Mouse (Mus musculus) liver, embryonic 13.5 days (tissue): ENCODE data around the gene Cnnm2. TPM values are rescaled to one million over a fixed set of nuclear protein-coding genes. Genes with fewer than 3 reads are reported as not detected.

Experiments used
- ATAC-seq: fragments of 200-750 bp; cut with Nextera tagmentation; 2 replicates; pipeline ENCODE4 v1.8.0; 2017; ENCODE audit warnings: low read depth, mild to moderate bottlenecking, moderate number of reproducible peaks, moderate library complexity
- DNase-seq: peaks from one replicate; pipeline ENCODE4 v3.0.0; 2022
- H3K27ac ChIP-seq: fragments of 300-500 bp; sonication (generic); 2 replicates; pipeline ENCODE4 v1.5.1; 2015; ENCODE audit warnings: moderate library complexity, mild to moderate bottlenecking, inconsistent platforms
- H3K27me3 ChIP-seq: fragments of 300-500 bp; sonication (generic); 2 replicates; pipeline ENCODE4 v1.6.1; 2015; ENCODE audit warnings: mild to moderate bottlenecking, inconsistent platforms
- H3K36me3 ChIP-seq: fragments of 300-500 bp; sonication (generic); 2 replicates; pipeline ENCODE4 v1.6.1; 2015; ENCODE audit warnings: mild to moderate bottlenecking, inconsistent platforms
- H3K4me1 ChIP-seq: fragments of 300-500 bp; sonication (generic); replicated peaks from 2 replicates; pipeline ENCODE4 v1.6.1; 2015; ENCODE audit warnings: inconsistent platforms
- H3K4me2 ChIP-seq: fragments of 300-500 bp; sonication (generic); 2 replicates; pipeline ENCODE4 v1.6.1; 2015; ENCODE audit warnings: inconsistent platforms, mild to moderate bottlenecking, moderate library complexity
- H3K4me3 ChIP-seq: fragments of 300-500 bp; sonication (generic); replicated peaks from 2 replicates; pipeline ENCODE4 v1.5.1; 2015; ENCODE audit warnings: mild to moderate bottlenecking, inconsistent platforms
- H3K9ac ChIP-seq: fragments of 300-500 bp; sonication (generic); 2 replicates; pipeline ENCODE4 v1.6.1; 2015; ENCODE audit warnings: mild to moderate bottlenecking, inconsistent platforms
- H3K9me3 ChIP-seq: fragments of 300-500 bp; sonication (generic); replicated peaks from 2 replicates; pipeline ENCODE4 v1.6.1; 2016; ENCODE audit warnings: inconsistent platforms
- WGBS: fragments of 180-500 bp; shearing (Covaris S2); methylation state at CpG from one replicate; pipeline ENCODE4 v1.1.7; 2015; ENCODE audit not compliant: insufficient replicate concordance; 5-methylcytosine and 5-hydroxymethylcytosine counted together
- polyA plus RNA-seq: library from polyadenylated mRNA; unstranded; fragments of >200 nt; fragmentation: Nextera tagmentation; extraction: Ambion mirVana; gene quantifications from 2 replicates; pipeline ENCODE4 v1.2.1, GENCODE M21; 2015

The Cnnm2 gene
- polyA plus RNA-seq, 1 experiment from 2014 or later: 1.2 TPM

GRCm38 (mm10) chr19:46799903-46800583, 38.6 kb downstream of the Cnnm2 start:
- H3K9ac ChIP-seq: no peak overlapping the region
- DNase-seq (no peak), ATAC-seq (no peak)
- no peak overlapping the region for H3K27ac ChIP-seq
- no peaks in the 10 kb centered on the region for H3K36me3 ChIP-seq
- no peaks in the 10 kb centered on the region for H3K9me3 ChIP-seq
- no peaks in the 10 kb centered on the region for H3K27me3 ChIP-seq
- H3K4me2 ChIP-seq: no peak overlapping the region
- no peak overlapping the region for H3K4me3 ChIP-seq
- WGBS: 77% methylated on average over 4 of the region's 4 CpGs
- H3K4me1 ChIP-seq: 0 out of 2 replicates have a peak, but pooled peaks cover 5% of the 10 kb centered on the region

DNA sequence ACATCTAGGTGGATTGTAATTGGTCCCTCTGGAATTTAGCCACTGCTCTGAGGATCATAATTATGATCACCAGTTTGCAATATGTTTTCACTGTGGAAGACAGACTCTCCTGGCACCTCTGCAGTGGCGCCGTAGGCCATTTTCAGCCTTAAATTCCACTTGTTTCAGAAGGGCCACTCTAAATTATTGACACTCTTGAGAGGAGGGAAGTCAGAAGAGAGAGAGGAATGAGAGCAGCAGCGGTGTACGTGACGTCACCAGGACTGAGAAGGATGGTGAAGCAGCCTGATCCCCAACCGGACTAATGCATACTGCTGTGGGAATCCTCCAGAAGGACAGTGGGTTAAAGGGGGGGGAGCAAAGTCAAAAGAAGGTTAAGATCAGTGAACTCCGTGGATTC, 40.1 kb downstream of the Cnnm2 start:
- ATAC-seq (no peak), DNase-seq (no peak)
- no peaks in the 10 kb centered on the region for H3K9me3 ChIP-seq
- H3K27me3 ChIP-seq: no peaks in the 10 kb centered on the region
- no peak overlapping the region for H3K4me2 ChIP-seq
- no peak overlapping the region for H3K27ac ChIP-seq
- WGBS: 83% methylated on average over 7 of the region's 7 CpGs
- H3K36me3 ChIP-seq: no peaks in the 10 kb centered on the region
- H3K9ac ChIP-seq: no peak overlapping the region
- H3K4me3 ChIP-seq: no peak overlapping the region
- H3K4me1 ChIP-seq: peaks cover 12% of the 10 kb centered on the region

- Histone ChIP-seq H3K9ac (no peak overlapping the region), H3K4me3 (no peak overlapping the region), H3K27ac (no peak overlapping the region), H3K27me3 (no peaks in the 10 kb centered on the region), H3K36me3 (no peaks in the 10 kb centered on the region), H3K4me1 (peaks cover 17% of the 10 kb centered on the region), H3K9me3 (no peaks in the 10 kb centered on the region), H3K4me2 (no peak overlapping the region)
- 67% methylated on average over 9 of the region's 9 CpGs for WGBS
- ATAC-seq (no peak), DNase-seq (no peak)
These were observed 40.9 kb downstream of the Cnnm2 start for GRCm38 (mm10) chr19:46802306-46802705.

DNA sequence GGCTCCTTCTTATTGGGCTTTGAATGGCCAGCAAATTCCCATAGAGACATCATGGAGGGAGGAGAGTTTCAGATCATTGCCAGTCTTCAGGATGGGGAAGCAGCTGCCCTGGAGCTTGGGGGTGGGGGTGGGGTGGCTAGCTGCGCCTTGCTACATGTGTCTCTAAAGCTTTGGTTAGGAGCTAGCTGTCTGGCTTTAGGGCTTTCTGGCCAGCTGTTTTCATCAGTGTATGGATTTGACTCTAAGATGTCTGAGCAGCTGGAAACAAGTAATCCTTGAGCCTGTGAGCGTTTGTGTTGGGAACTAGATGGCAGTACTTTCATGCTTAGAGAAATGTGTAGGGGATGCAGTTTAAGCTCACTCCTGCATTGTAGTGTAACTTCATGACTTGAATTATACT, 42.3 kb downstream of the Cnnm2 start:
- H3K27me3 ChIP-seq: 0 out of 2 replicates have a peak, but pooled peaks cover 4% of the 10 kb centered on the region
- no peak for DNase-seq
- 66% methylated on average over 2 of the region's 2 CpGs for WGBS
- ATAC-seq: no peak
- H3K4me2 ChIP-seq: no peak overlapping the region
- no peak overlapping the region for H3K27ac ChIP-seq
- no peaks in the 10 kb centered on the region for H3K36me3 ChIP-seq
- H3K9me3 ChIP-seq: no peaks in the 10 kb centered on the region
- no peak overlapping the region for H3K4me3 ChIP-seq
- no peak overlapping the region for H3K9ac ChIP-seq
- H3K4me1 ChIP-seq: peaks cover 17% of the 10 kb centered on the region

GRCm38 (mm10) chr19:46804751-46805150, 43.4 kb downstream of the Cnnm2 start:
- ATAC-seq (no peak), DNase-seq (no peak)
- no peak overlapping the region for H3K4me3 ChIP-seq
- H3K4me1 ChIP-seq: peaks cover 17% of the 10 kb centered on the region
- no peaks in the 10 kb centered on the region for H3K9me3 ChIP-seq
- no peak overlapping the region for H3K27ac ChIP-seq
- peaks cover 4% of the 10 kb centered on the region; the same call in 1 of the 2 replicates for H3K27me3 ChIP-seq
- no peak overlapping the region for H3K4me2 ChIP-seq
- H3K36me3 ChIP-seq: no peaks in the 10 kb centered on the region
- no peak overlapping the region for H3K9ac ChIP-seq
- WGBS: 79% methylated on average over 6 of the region's 6 CpGs

DNA sequence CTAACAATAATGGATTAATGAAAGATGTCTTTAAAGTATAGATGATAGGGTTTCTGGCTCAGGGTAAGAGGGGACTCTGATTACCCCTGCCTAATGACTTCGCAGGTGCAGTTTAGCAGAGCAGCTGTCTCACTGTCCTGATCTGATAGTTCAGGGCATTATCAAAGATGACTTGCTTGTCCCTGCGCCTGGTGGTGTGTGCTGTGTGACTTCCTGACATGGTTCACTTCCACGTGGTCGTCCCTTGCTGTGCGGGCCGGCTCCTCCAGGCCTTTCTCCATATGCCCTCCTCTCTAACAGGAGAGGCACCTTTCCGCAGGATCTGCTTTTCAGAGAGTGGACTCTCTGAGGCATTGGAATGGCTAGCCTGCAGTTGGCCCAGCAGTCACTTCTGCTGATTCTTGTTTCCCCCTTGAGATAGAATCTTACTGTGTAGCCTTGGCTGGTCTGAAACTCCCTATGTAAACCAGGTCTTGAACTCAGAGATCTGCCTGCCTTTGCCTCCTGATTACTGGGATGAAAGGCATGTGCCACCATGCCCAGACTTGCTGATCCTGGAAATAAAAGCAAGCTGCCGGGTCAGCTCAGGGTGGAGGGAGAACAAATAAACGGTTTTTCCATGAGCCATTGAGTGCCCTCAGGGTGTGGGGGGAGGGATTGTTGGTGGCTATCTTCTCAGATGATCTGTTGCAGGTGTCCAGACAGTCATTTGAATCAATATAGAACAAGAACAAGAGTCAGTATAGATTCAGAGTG, 44.7 kb downstream of the Cnnm2 start:
- H3K27ac ChIP-seq: no peak overlapping the region
- H3K9ac ChIP-seq: no peak overlapping the region
- no peak overlapping the region for H3K4me2 ChIP-seq
- H3K36me3 ChIP-seq: no peaks in the 10 kb centered on the region
- DNase-seq (no peak), ATAC-seq (no peak)
- no peaks in the 10 kb centered on the region for H3K9me3 ChIP-seq
- WGBS: 47% methylated on average over 9 of the region's 9 CpGs
- peaks cover 4% of the 10 kb centered on the region; the same call in 1 of the 2 replicates for H3K27me3 ChIP-seq
- no peak overlapping the region for H3K4me3 ChIP-seq
- H3K4me1 ChIP-seq: peaks cover 17% of the 10 kb centered on the region

GRCm38 (mm10) chr19:46808261-46808660, 46.9 kb downstream of the Cnnm2 start:
- DNase-seq: no peak
- 75% methylated on average over 5 of the region's 5 CpGs for WGBS
- Histone ChIP-seq H3K4me3 (no peak overlapping the region), H3K27ac (no peak overlapping the region), H3K27me3 (peaks cover 4% of the 10 kb centered on the region; the same call in 1 of the 2 replicates), H3K9me3 (no peaks in the 10 kb centered on the region), H3K9ac (no peak overlapping the region), H3K4me1 (peaks cover 17% of the 10 kb centered on the region), H3K36me3 (no peaks in the 10 kb centered on the region), H3K4me2 (no peak overlapping the region)
- ATAC-seq: no peak

GRCm38 (mm10) chr19:46809031-46809430, 47.6 kb downstream of the Cnnm2 start:
- Histone ChIP-seq H3K4me3 (no peak overlapping the region), H3K36me3 (no peaks in the 10 kb centered on the region), H3K4me2 (no peak overlapping the region), H3K27ac (no peak overlapping the region), H3K9ac (no peak overlapping the region), H3K27me3 (peaks cover 4% of the 10 kb centered on the region; the same call in 1 of the 2 replicates), H3K9me3 (no peaks in the 10 kb centered on the region), H3K4me1 (peaks cover 17% of the 10 kb centered on the region)
- DNase-seq (no peak), ATAC-seq (no peak)
- 78% methylated on average over 5 of the region's 5 CpGs for WGBS

DNA sequence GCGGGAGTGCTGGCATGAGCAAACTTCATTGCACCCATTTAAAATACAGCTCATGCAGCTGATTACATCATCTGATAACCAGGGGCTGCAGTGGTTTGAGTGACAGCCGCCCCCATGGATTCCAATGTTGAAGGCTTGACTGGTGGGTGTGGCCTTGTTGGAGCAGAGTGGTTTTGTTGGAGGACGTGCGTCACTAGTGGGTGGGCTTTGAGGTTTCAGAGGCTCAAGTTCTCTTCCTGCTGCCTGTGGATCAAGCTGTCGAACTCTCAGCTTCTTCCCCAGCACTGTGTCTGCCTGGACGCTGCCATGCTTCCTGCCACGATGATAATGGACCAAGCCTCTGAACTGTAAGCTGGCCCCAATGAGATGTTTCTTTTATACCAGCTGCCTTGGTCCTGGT, 57.9 kb downstream of the Cnnm2 start:
- no peak for DNase-seq
- no peak overlapping the region for H3K4me2 ChIP-seq
- no peak for ATAC-seq
- no peaks in the 10 kb centered on the region for H3K27me3 ChIP-seq
- H3K4me3 ChIP-seq: no peak overlapping the region
- H3K9ac ChIP-seq: no peak overlapping the region
- 0 out of 2 replicates have a peak, but pooled peaks cover 4% of the 10 kb centered on the region for H3K4me1 ChIP-seq
- no peaks in the 10 kb centered on the region for H3K9me3 ChIP-seq
- H3K27ac ChIP-seq: no peak overlapping the region
- WGBS: 30% methylated on average over 7 of the region's 7 CpGs
- no peaks in the 10 kb centered on the region for H3K36me3 ChIP-seq

GRCm38 (mm10) chr19:46822491-46822890, 61.1 kb downstream of the Cnnm2 start:
- 86% methylated on average over 4 of the region's 4 CpGs for WGBS
- DNase-seq (no peak), ATAC-seq (no peak)
- Histone ChIP-seq H3K27me3 (no peaks in the 10 kb centered on the region; the same call in 1 of the 2 replicates), H3K27ac (no peak overlapping the region), H3K4me3 (no peak overlapping the region), H3K4me2 (no peak overlapping the region), H3K36me3 (no peaks in the 10 kb centered on the region), H3K9me3 (no peaks in the 10 kb centered on the region), H3K4me1 (0 out of 2 replicates have a peak, but pooled peaks cover 4% of the 10 kb centered on the region), H3K9ac (no peak overlapping the region)

- 58% methylated on average over 5 of the region's 5 CpGs for WGBS
- Histone ChIP-seq H3K4me1 (0 out of 2 replicates have a peak, but pooled peaks cover 4% of the 10 kb centered on the region), H3K27me3 (no peaks in the 10 kb centered on the region; the same call in 1 of the 2 replicates), H3K36me3 (no peaks in the 10 kb centered on the region), H3K27ac (no peak overlapping the region), H3K9ac (no peak overlapping the region), H3K9me3 (no peaks in the 10 kb centered on the region), H3K4me2 (no peak overlapping the region), H3K4me3 (no peak overlapping the region)
- DNase-seq (no peak), ATAC-seq (no peak)
These were observed 62.4 kb downstream of the Cnnm2 start for GRCm38 (mm10) chr19:46823759-46824158.
